Mouse (Mus musculus): ENCODE measurements at regions not wholly inside any gene's neighbourhood (a gene's known extent, or its start where the extent isn't known, plus 50 kb on each side); places are given as distances from the start of the nearest gene placed in this dataset.

GRCm38 (mm10) chrX:11776236-11776899, 383.8 kb downstream of the Bcor start:
- no peak for DNase-seq (ENCODE audit: low spot score in 2 of 2)

GRCm38 (mm10) chrX:11795010-11795409, 365.1 kb downstream of the Bcor start:
- DNase-seq (ENCODE audit: low spot score in 2 of 2), result no peak

GRCm38 (mm10) chrX:11797870-11798269, 362.3 kb downstream of the Bcor start:
- no peak for DNase-seq (ENCODE audit: low spot score in 2 of 2)

GRCm38 (mm10) chrX:11798326-11798725, 361.8 kb downstream of the Bcor start:
- no peak for DNase-seq (ENCODE audit: low spot score in 2 of 2)

- peak; percentile 52 to 56 for DNase-seq (ENCODE audit: low spot score in 2 of 2)
These were observed 359.7 kb downstream of the Bcor start for GRCm38 (mm10) chrX:11800400-11800941.

GRCm38 (mm10) chrX:11801208-11801607, 358.9 kb downstream of the Bcor start:
- DNase-seq (ENCODE audit: low spot score in 2 of 2), result no peak

- DNase-seq (ENCODE audit: low spot score in 2 of 2), result no peak
These were observed 358.5 kb downstream of the Bcor start for GRCm38 (mm10) chrX:11801621-11802020.

GRCm38 (mm10) chrX:11802074-11802899, 357.9 kb downstream of the Bcor start:
- no peak for DNase-seq (ENCODE audit: low spot score in 2 of 2)

- DNase-seq (ENCODE audit: low spot score in 2 of 2), result no peak
These were observed 356.9 kb downstream of the Bcor start for GRCm38 (mm10) chrX:11803239-11803638.

- no peak for DNase-seq (ENCODE audit: low spot score in 2 of 2)
These were observed 353.3 kb downstream of the Bcor start for GRCm38 (mm10) chrX:11806896-11807252.

- peak; percentile 11 to 50 for DNase-seq (ENCODE audit: low spot score in 2 of 2)
These were observed 352.8 kb downstream of the Bcor start for GRCm38 (mm10) chrX:11807253-11807882.

GRCm38 (mm10) chrX:11807883-11808262, 352.3 kb downstream of the Bcor start:
- no peak for DNase-seq (ENCODE audit: low spot score in 2 of 2)

GRCm38 (mm10) chrX:11808911-11809310, 351.2 kb downstream of the Bcor start:
- no peak for DNase-seq (ENCODE audit: low spot score in 2 of 2)

- no peak for DNase-seq (ENCODE audit: low spot score in 2 of 2)
These were observed 345.3 kb downstream of the Bcor start for GRCm38 (mm10) chrX:11814861-11815260.

- DNase-seq (ENCODE audit: low spot score in 2 of 2), result no peak
These were observed 344.3 kb downstream of the Bcor start for GRCm38 (mm10) chrX:11815864-11816263.

- DNase-seq (ENCODE audit: low spot score in 2 of 2), result no peak
These were observed 341.5 kb downstream of the Bcor start for GRCm38 (mm10) chrX:11818634-11819033.

GRCm38 (mm10) chrX:11821165-11821564, 339.0 kb downstream of the Bcor start:
- DNase-seq (ENCODE audit: low spot score in 2 of 2), result no peak

GRCm38 (mm10) chrX:11821880-11822768, 338.0 kb downstream of the Bcor start:
- DNase-seq (ENCODE audit: low spot score in 2 of 2), result no peak

- no peak for DNase-seq (ENCODE audit: low spot score in 2 of 2)
These were observed 334.2 kb downstream of the Bcor start for GRCm38 (mm10) chrX:11825948-11826347.

- no peak for DNase-seq (ENCODE audit: low spot score in 2 of 2)
These were observed 333.3 kb downstream of the Bcor start for GRCm38 (mm10) chrX:11826737-11827408.
